Mouse (Mus musculus) MEL (cell line): ENCODE measurements around the gene Syk. TPM values are rescaled to one million over a fixed set of nuclear protein-coding genes. Genes with fewer than 3 reads are reported as not detected.

Experiments
- DNase-seq: peaks from one replicate; pipeline ENCODE4 v3.0.0; 2011; ENCODE audit warnings: low read depth, low spot score
- H3K27ac ChIP-seq: 2 replicates; pipeline ENCODE4 v1.5.1; 2012; ENCODE audit warnings: low read depth, mild to moderate bottlenecking, control low read depth, low read length, moderate library complexity; ENCODE audit not compliant: control insufficient read depth
- H3K27me3 ChIP-seq, 2 experiments: fragments of 150-350 bp in 1 of 2; sonication (generic) in 1 of 2; 2 replicates each; pipeline ENCODE4 v1.6.1; 2012; ENCODE audit warnings: low read length in 2 of 2, mild to moderate bottlenecking in 2 of 2, improper control_type of control experiment in 1 of 2, moderate library complexity in 1 of 2; ENCODE audit not compliant: insufficient read depth in 2 of 2, control insufficient read depth in 1 of 2
- H3K36me3 ChIP-seq, 2 experiments: 2 replicates each; pipeline ENCODE4 v1.6.1; 2012 to 2014; ENCODE audit warnings: low read length in 2 of 2, improper control_type of control experiment in 1 of 2, inconsistent platforms in 1 of 2, mild to moderate bottlenecking in 1 of 2; ENCODE audit not compliant: insufficient read depth in 2 of 2, control insufficient read depth in 1 of 2
- H3K4me1 ChIP-seq, 2 experiments: fragments of 150-350 bp in 1 of 2; sonication (generic) in 1 of 2; 2 replicates each; pipeline ENCODE4 v1.6.1; 2012; ENCODE audit warnings: low read length in 2 of 2, improper control_type of control experiment in 1 of 2, mild to moderate bottlenecking in 1 of 2; ENCODE audit not compliant: insufficient read depth in 2 of 2, control insufficient read depth in 1 of 2
- H3K4me3 ChIP-seq, 2 experiments: fragments of 150-350 bp in 1 of 2; sonication (generic) in 1 of 2; 2 replicates each; pipeline ENCODE4 v1.5.1; 2012; ENCODE audit warnings: low read depth in 2 of 2, low read length in 2 of 2, mild to moderate bottlenecking in 2 of 2, moderate library complexity in 2 of 2, control low read depth in 1 of 2, improper control_type of control experiment in 1 of 2; ENCODE audit not compliant: control insufficient read depth in 1 of 2, insufficient read depth in 1 of 2
- H3K79me2 ChIP-seq: 2 replicates; pipeline ENCODE4 v1.6.1; 2012; ENCODE audit warnings: mild to moderate bottlenecking, low read length, moderate library complexity; ENCODE audit not compliant: control insufficient read depth, poor library complexity, insufficient read depth
- H3K9ac ChIP-seq: 2 replicates; pipeline ENCODE4 v1.6.1; 2012; ENCODE audit warnings: low read depth, mild to moderate bottlenecking, control low read depth, low read length, moderate library complexity; ENCODE audit not compliant: control insufficient read depth, poor library complexity, severe bottlenecking
- H3K9me3 ChIP-seq: fragments of 150-350 bp; sonication (generic); replicated peaks from 2 replicates; pipeline ENCODE4 v1.6.1; 2012; ENCODE audit warnings: mild to moderate bottlenecking, low read length, improper control_type of control experiment, moderate library complexity; ENCODE audit not compliant: insufficient read depth
- BHLHE40 ChIP-seq: IDR thresholded peaks from 2 replicates; pipeline ENCODE4 v1.6.1; 2012; ENCODE audit warnings: low read depth, mild to moderate bottlenecking, inconsistent platforms, low read length, improper control_type of control experiment, borderline replicate concordance
- CHD1 ChIP-seq: IDR thresholded peaks from 2 replicates; pipeline ENCODE4 v1.6.1; 2012; ENCODE audit warnings: low read depth, mild to moderate bottlenecking, inconsistent platforms, low read length, improper control_type of control experiment
- E2F4 ChIP-seq: IDR thresholded peaks from 2 replicates; pipeline ENCODE4 v1.6.1; 2011; ENCODE audit warnings: low read depth, low read length, improper control_type of control experiment, borderline replicate concordance
- ELF1 ChIP-seq: IDR thresholded peaks from 2 replicates; pipeline ENCODE4 v1.6.1; 2014; ENCODE audit warnings: low read depth, mild to moderate bottlenecking, inconsistent platforms, low read length, improper control_type of control experiment, moderate library complexity
- EP300 ChIP-seq, 2 experiments: IDR thresholded peaks; 2 replicates each; pipeline ENCODE4 v1.6.1; 2011; ENCODE audit warnings: improper control_type of control experiment in 2 of 2, low read length in 2 of 2, low read depth in 1 of 2, mild to moderate bottlenecking in 1 of 2
- ETS1 ChIP-seq: IDR thresholded peaks from 2 replicates; pipeline ENCODE4 v1.6.1; 2012; ENCODE audit warnings: low read depth, mild to moderate bottlenecking, inconsistent platforms, low read length, improper control_type of control experiment, moderate library complexity
- HCFC1 ChIP-seq: IDR thresholded peaks from 2 replicates; pipeline ENCODE4 v1.6.1; 2012; ENCODE audit warnings: low read depth, mild to moderate bottlenecking, inconsistent platforms, low read length, improper control_type of control experiment, moderate library complexity
- MAFK ChIP-seq: IDR thresholded peaks from 2 replicates; pipeline ENCODE4 v1.6.1; 2011; ENCODE audit warnings: low read depth, mild to moderate bottlenecking, low read length, improper control_type of control experiment, borderline replicate concordance
- MAX ChIP-seq: IDR thresholded peaks from 2 replicates; pipeline ENCODE4 v1.6.1; 2011; ENCODE audit warnings: low read length, improper control_type of control experiment
- MAZ ChIP-seq: IDR thresholded peaks from 2 replicates; pipeline ENCODE4 v1.6.1; 2012; ENCODE audit warnings: low read depth, mild to moderate bottlenecking, inconsistent platforms, low read length, improper control_type of control experiment
- MXI1 ChIP-seq: IDR thresholded peaks from 2 replicates; pipeline ENCODE4 v1.6.1; 2011; ENCODE audit warnings: mild to moderate bottlenecking, low read depth, low read length, improper control_type of control experiment
- MYB ChIP-seq: IDR thresholded peaks from 2 replicates; pipeline ENCODE4 v1.6.1; 2011; ENCODE audit warnings: mild to moderate bottlenecking, low read depth, low read length, improper control_type of control experiment
- MYC ChIP-seq: IDR thresholded peaks from 2 replicates; pipeline ENCODE4 v1.6.1; 2011; ENCODE audit warnings: low read depth, mild to moderate bottlenecking, low read length, improper control_type of control experiment, moderate library complexity
- NELFE ChIP-seq: IDR thresholded peaks from 2 replicates; pipeline ENCODE4 v1.6.1; 2011; ENCODE audit warnings: low read depth, low read length, improper control_type of control experiment
- NRF1 ChIP-seq: IDR thresholded peaks from 2 replicates; pipeline ENCODE4 v1.6.1; 2014; ENCODE audit warnings: low read depth, mild to moderate bottlenecking, inconsistent platforms, low read length, improper control_type of control experiment, moderate library complexity; ENCODE audit not compliant: poor library complexity, insufficient read depth, severe bottlenecking
- POLR2A ChIP-seq, 2 experiments: IDR thresholded peaks; 2 replicates each; pipeline ENCODE4 v1.6.1; 2011 to 2012; ENCODE audit warnings: low read length in 2 of 2, mild to moderate bottlenecking in 2 of 2, control low read depth in 1 of 2, improper control_type of control experiment in 1 of 2, low read depth in 1 of 2, moderate library complexity in 1 of 2; ENCODE audit not compliant: control insufficient read depth in 1 of 2, insufficient read depth in 1 of 2, poor library complexity in 1 of 2
- RAD21 ChIP-seq: IDR thresholded peaks from 2 replicates; pipeline ENCODE4 v1.6.1; 2011; ENCODE audit warnings: mild to moderate bottlenecking, low read depth, low read length, improper control_type of control experiment
- SIN3A ChIP-seq: IDR thresholded peaks from 2 replicates; pipeline ENCODE4 v1.6.1; 2012; ENCODE audit warnings: low read length, improper control_type of control experiment, inconsistent platforms
- SMC3 ChIP-seq: IDR thresholded peaks from 2 replicates; pipeline ENCODE4 v1.6.1; 2011; ENCODE audit warnings: low read depth, low read length, improper control_type of control experiment
- TAL1 ChIP-seq: IDR thresholded peaks from 2 replicates; pipeline ENCODE4 v1.6.1; 2012; ENCODE audit warnings: mild to moderate bottlenecking, inconsistent platforms, low read length, moderate library complexity, mixed read lengths
- TBP ChIP-seq: IDR thresholded peaks from 2 replicates; pipeline ENCODE4 v1.8.0; 2011; ENCODE audit warnings: low read depth, low read length, improper control_type of control experiment
- TCF12 ChIP-seq: IDR thresholded peaks from 2 replicates; pipeline ENCODE4 v1.6.1; 2014; ENCODE audit warnings: low read depth, mild to moderate bottlenecking, inconsistent platforms, low read length, improper control_type of control experiment, moderate library complexity
- UBTF ChIP-seq: IDR thresholded peaks from 2 replicates; pipeline ENCODE4 v1.6.1; 2012; ENCODE audit warnings: low read depth, mild to moderate bottlenecking, inconsistent platforms, low read length, improper control_type of control experiment, moderate library complexity, borderline replicate concordance; ENCODE audit not compliant: insufficient read depth
- USF1 ChIP-seq: IDR thresholded peaks from 2 replicates; pipeline ENCODE4 v1.6.1; 2014; ENCODE audit warnings: low read depth, mild to moderate bottlenecking, inconsistent platforms, low read length, improper control_type of control experiment, moderate library complexity
- ZC3H11A ChIP-seq: IDR thresholded peaks from 2 replicates; pipeline ENCODE4 v1.6.1; 2012; ENCODE audit warnings: low read depth, mild to moderate bottlenecking, inconsistent platforms, low read length, improper control_type of control experiment
- ZNF384 ChIP-seq: IDR thresholded peaks from 2 replicates; pipeline ENCODE4 v1.6.1; 2012; ENCODE audit warnings: low read depth, mild to moderate bottlenecking, inconsistent platforms, low read length, improper control_type of control experiment
- polyA plus RNA-seq, 2 experiments: library from polyadenylated mRNA; stranded (reverse) in 1 of 2; unstranded in 1 of 2; fragments of >175 nt in 1 of 2; fragments of >200 nt in 1 of 2; gene quantifications; 2 replicates each; pipeline versions ENCODE4 v1.2.1 to v1.2.4; 2012; ENCODE audit warnings: low replicate concordance in 2 of 2, low read depth in 1 of 2; ENCODE audit not compliant: insufficient read length in 2 of 2, insufficient read depth in 1 of 2, missing spikeins in 1 of 2
- total RNA-seq: library from RNA; depleted of rRNA; stranded (reverse); fragments of 300-350 nt; gene quantifications from 2 replicates; pipeline ENCODE4 v1.2.3, GENCODE M21; 2012

Syk gene
- total and polyA plus RNA-seq, 3 experiments: 14.4 to 23.8 TPM; not detected in 1

DNA sequence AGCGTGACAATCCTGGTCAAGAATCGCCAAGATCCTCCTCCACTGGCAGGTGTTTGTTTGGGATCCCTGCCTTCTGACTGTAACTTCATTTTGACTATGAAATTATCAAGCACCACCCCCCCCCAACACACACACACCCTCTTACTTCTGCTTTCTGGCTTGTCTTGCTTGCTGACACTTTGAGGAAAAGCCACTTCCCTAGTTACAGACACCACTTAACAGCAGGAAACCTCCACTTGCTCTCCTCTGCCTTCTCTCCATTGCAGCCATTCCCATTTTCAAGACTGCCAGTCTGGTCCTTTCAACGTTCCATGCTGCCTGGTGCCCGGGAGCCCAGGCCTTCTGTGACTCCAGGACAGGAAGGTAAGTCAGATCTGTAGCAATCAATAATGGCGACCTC is 13.7 kb downstream of the Syk start:
- no peaks in the 10 kb centered on the region for H3K27me3 ChIP-seq
- TF ChIP-seq TBP (0 out of 2 replicates have a peak, but pooled peaks have one; percentile 25), MXI1 (peak; percentile 59), MYB (no peak), ETS1 (peak; percentile 44; the same call in 1 of the 2 replicates), MAZ (peak; percentile 69; the same call in 1 of the 2 replicates), CHD1 (no peak), POLR2A (IDR thresholded peaks at IDR 0.05; ENCODE audit: control insufficient read depth in 1 of 2, insufficient read depth in 1 of 2, low read depth in 1 of 2, low read length in 2 of 2, poor library complexity in 1 of 2) (peak in 1 of 2 experiments; percentile 64; a peak in 1 of 4 replicates), ELF1 (0 out of 2 replicates have a peak, but pooled peaks have one; percentile 30), ZNF384 (no peak), SIN3A (peak; percentile 7; the same call in 1 of the 2 replicates), MAFK (no peak), EP300 (IDR thresholded peaks at IDR 0.05; ENCODE audit: low read depth in 1 of 2, low read length in 2 of 2) (peak in 1 of 2 experiments; percentile 7; a peak in 1 of 4 replicates), HCFC1 (0 out of 2 replicates have a peak, but pooled peaks have one; percentile 23), MAX (0 out of 2 replicates have a peak, but pooled peaks have one; percentile 6)
- TF ChIP-seq, all 39 proteins: peak for 10
- H3K4me1 ChIP-seq: peaks cover 0 to 6% of the 10 kb centered on the region in 2 experiments; a peak in 2 of 4 replicates
- H3K27ac ChIP-seq: peak overlapping the region; percentile 89
- peak overlapping the region; percentile 62 to 66 for H3K4me3 ChIP-seq
- DNase-seq: peak; percentile 91
- peak overlapping the region; percentile 86 for H3K9ac ChIP-seq
- H3K9me3 ChIP-seq: no peaks in the 10 kb centered on the region
- H3K79me2 ChIP-seq: peaks cover 7% of the 10 kb centered on the region
- peaks cover 0 to 5% of the 10 kb centered on the region in 2 experiments; a peak in 1 of 4 replicates for H3K36me3 ChIP-seq

DNA sequence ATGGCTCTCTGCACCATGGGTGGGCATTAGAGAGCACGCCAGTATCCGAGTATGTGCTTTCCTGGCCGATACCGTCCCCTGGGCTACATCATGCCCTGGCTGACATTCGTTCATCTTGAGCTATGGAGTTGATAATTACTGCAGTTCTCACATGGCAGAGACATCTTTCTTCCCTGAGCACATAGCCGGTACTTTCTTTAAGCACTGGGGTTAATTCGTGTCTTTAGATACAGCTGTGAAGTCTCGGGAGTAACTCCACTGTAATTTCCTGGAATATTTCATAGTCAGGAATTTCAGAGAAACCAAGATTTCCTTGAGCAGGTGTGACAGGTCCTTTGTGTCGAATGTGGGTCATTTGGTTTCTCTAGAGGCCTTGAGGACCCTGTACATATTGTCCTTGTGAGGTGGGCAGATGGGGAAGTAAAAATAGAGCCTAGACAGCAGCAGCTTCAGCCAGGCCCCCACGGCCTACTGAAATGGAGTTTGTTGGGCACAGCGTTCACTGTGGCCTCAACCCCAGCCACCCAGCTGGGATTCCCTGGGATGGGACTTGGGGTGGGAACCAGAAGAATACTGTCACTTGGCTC is 14.2 kb downstream of the Syk start:
- Histone ChIP-seq H3K27ac (peak overlapping the region; percentile 89), H3K4me1 (peaks cover 0 to 6% of the 10 kb centered on the region in 2 experiments; a peak in 2 of 4 replicates), H3K79me2 (peaks cover 7% of the 10 kb centered on the region), H3K9me3 (no peaks in the 10 kb centered on the region), H3K27me3 (no peaks in the 10 kb centered on the region), H3K36me3 (peaks cover 0 to 5% of the 10 kb centered on the region in 2 experiments; a peak in 1 of 4 replicates), H3K4me3 (peak overlapping the region; percentile 62 to 66), H3K9ac (peak overlapping the region; percentile 86)
- DNase-seq: peak; percentile 72
- TF ChIP-seq USF1: no peak
- TF ChIP-seq POLR2A (IDR thresholded peaks at IDR 0.05; ENCODE audit: control insufficient read depth in 1 of 2, insufficient read depth in 1 of 2, low read depth in 1 of 2, low read length in 2 of 2, poor library complexity in 1 of 2): no peak
- TF ChIP-seq UBTF: no peak
- no peak for TF ChIP-seq ZC3H11A
- TF ChIP-seq ZNF384: no peak
- TF ChIP-seq EP300 (IDR thresholded peaks at IDR 0.05; ENCODE audit: low read depth in 1 of 2, low read length in 2 of 2): no peak
- TF ChIP-seq TAL1: no peak
- no peak for TF ChIP-seq TBP
- TF ChIP-seq E2F4: no peak
- no peak for TF ChIP-seq NRF1
- TF ChIP-seq ELF1: no peak
- no peak for TF ChIP-seq RAD21
- TF ChIP-seq TCF12: no peak
- no peak for TF ChIP-seq BHLHE40
- TF ChIP-seq SMC3: no peak
- no peak for TF ChIP-seq NELFE
- no peak for TF ChIP-seq MYC
